Mouse (Mus musculus) CH12.LX (cell line): ENCODE measurements at regions not wholly inside any gene's neighbourhood (a gene's known extent, or its start where the extent isn't known, plus 50 kb on each side); places are given as distances from the start of the nearest gene placed in this dataset.

Experiments
- DNase-seq: peaks from one replicate; pipeline ENCODE4 v3.0.0-alpha.2; 2013; ENCODE audit errors: extremely low read depth
- H3K27ac ChIP-seq: 2 replicates; pipeline ENCODE4 v1.5.1; 2012; ENCODE audit warnings: low read depth, mild to moderate bottlenecking, control low read depth, moderate library complexity; ENCODE audit not compliant: insufficient read depth
- H3K27me3 ChIP-seq: replicated peaks from 2 replicates; pipeline ENCODE3; 2012; ENCODE audit warnings: inconsistent platforms
- H3K36me3 ChIP-seq, 2 experiments: replicated peaks in 1 of 2; 2 replicates each; pipeline versions ENCODE3 to v1.6.1; 2012; ENCODE audit warnings: inconsistent platforms in 1 of 2, low read length in 1 of 2, mild to moderate bottlenecking in 1 of 2, mixed read lengths in 1 of 2, moderate library complexity in 1 of 2; ENCODE audit not compliant: control insufficient read depth in 1 of 2, insufficient read depth in 1 of 2
- H3K4me1 ChIP-seq, 2 experiments: 2 replicates each; pipeline ENCODE4 v1.6.1; 2012; ENCODE audit warnings: inconsistent platforms in 1 of 2, moderate library complexity in 1 of 2; ENCODE audit not compliant: insufficient read depth in 2 of 2, control insufficient read depth in 1 of 2
- H3K4me2 ChIP-seq: 2 replicates; pipeline ENCODE4 v1.6.1; 2012; ENCODE audit warnings: low read depth, mild to moderate bottlenecking, control low read depth; ENCODE audit not compliant: poor library complexity, insufficient read depth, severe bottlenecking
- H3K4me3 ChIP-seq, 3 experiments: fragments of 150-350 bp in 1 of 3; sonication (generic) in 1 of 3; replicated peaks in 1 of 3; 2 replicates each; pipeline versions ENCODE3 to v1.5.1; 2011 to 2012; ENCODE audit warnings: low read depth in 2 of 3, low read length in 2 of 3, mild to moderate bottlenecking in 2 of 3, moderate library complexity in 2 of 3, control low read depth in 1 of 3, improper control_type of control experiment in 1 of 3, inconsistent platforms in 1 of 3, mixed read lengths in 1 of 3; ENCODE audit not compliant: poor library complexity in 1 of 3
- H3K79me2 ChIP-seq: replicated peaks from 2 replicates; pipeline ENCODE4 v1.6.1; 2012; ENCODE audit warnings: mild to moderate bottlenecking, moderate library complexity; ENCODE audit not compliant: control insufficient read depth, poor library complexity, insufficient read depth, severe bottlenecking; ENCODE audit errors: extremely low read depth
- H3K9ac ChIP-seq: 2 replicates; pipeline ENCODE4 v1.6.1; 2012; ENCODE audit warnings: low read depth, mild to moderate bottlenecking, control low read depth, moderate library complexity; ENCODE audit not compliant: insufficient read depth
- H3K9me3 ChIP-seq: replicated peaks from 2 replicates; pipeline ENCODE3; 2012; ENCODE audit warnings: low read length, inconsistent platforms, mixed read lengths
- CHD1 ChIP-seq: IDR thresholded peaks from 2 replicates; pipeline ENCODE4 v1.6.1; 2012; ENCODE audit warnings: low read depth, low read length, improper control_type of control experiment, inconsistent platforms
- CHD2 ChIP-seq: IDR thresholded peaks from 2 replicates; pipeline ENCODE4 v1.6.1; 2011; ENCODE audit warnings: low read length, improper control_type of control experiment
- E2F4 ChIP-seq: IDR thresholded peaks from 2 replicates; pipeline ENCODE4 v1.6.1; 2011; ENCODE audit warnings: low read depth, low read length, improper control_type of control experiment; ENCODE audit not compliant: insufficient replicate concordance
- ELF1 ChIP-seq: IDR thresholded peaks from 2 replicates; pipeline ENCODE4 v1.6.1; 2014; ENCODE audit warnings: low read depth, mild to moderate bottlenecking, inconsistent platforms, low read length, improper control_type of control experiment
- EP300 ChIP-seq: IDR thresholded peaks from 2 replicates; pipeline ENCODE4 v1.6.1; 2011; ENCODE audit warnings: low read length, improper control_type of control experiment
- ETS1 ChIP-seq: conservative IDR thresholded peaks from 2 replicates; pipeline ENCODE4 v1.6.1; 2012; ENCODE audit warnings: low read depth, mild to moderate bottlenecking, inconsistent platforms, low read length, improper control_type of control experiment, moderate library complexity
- JUN ChIP-seq: IDR thresholded peaks from 2 replicates; pipeline ENCODE4 v1.6.1; 2011; ENCODE audit warnings: low read depth, mild to moderate bottlenecking, low read length, improper control_type of control experiment, moderate library complexity; ENCODE audit not compliant: insufficient read depth
- JUND ChIP-seq: conservative IDR thresholded peaks from 2 replicates; pipeline ENCODE4 v1.6.1; 2011; ENCODE audit warnings: low read depth, low read length, improper control_type of control experiment
- MEF2A ChIP-seq: IDR thresholded peaks from 2 replicates; pipeline ENCODE4 v1.6.1; 2014; ENCODE audit warnings: low read depth, mild to moderate bottlenecking, inconsistent platforms, low read length, improper control_type of control experiment, borderline replicate concordance
- MYC ChIP-seq: IDR thresholded peaks from 2 replicates; pipeline ENCODE4 v1.6.1; 2011; ENCODE audit warnings: low read depth, mild to moderate bottlenecking, improper control_type of control experiment, low read length
- PAX5 ChIP-seq: IDR thresholded peaks from 2 replicates; pipeline ENCODE4 v1.6.1; 2012; ENCODE audit warnings: low read length, inconsistent platforms, mixed read lengths
- SMC3 ChIP-seq: IDR thresholded peaks from 2 replicates; pipeline ENCODE4 v1.6.1; 2011; ENCODE audit warnings: low read depth, low read length, improper control_type of control experiment
- UBTF ChIP-seq: IDR thresholded peaks from 2 replicates; pipeline ENCODE4 v1.6.1; 2012; ENCODE audit warnings: low read depth, mild to moderate bottlenecking, inconsistent platforms, low read length, improper control_type of control experiment, moderate library complexity
- ZNF384 ChIP-seq: IDR thresholded peaks from 2 replicates; pipeline ENCODE4 v1.6.1; 2012; ENCODE audit warnings: low read depth, low read length, improper control_type of control experiment, inconsistent platforms
- dilution Hi-C: fragments of 300-500 bp; cut with MboI; formaldehyde crosslinking; loops from 2 replicates; pipeline ENCODE4 v1.14.3; 2020; ENCODE audit warnings: low sequenced_read_pairs; ENCODE audit not compliant: extremely low pct_unique_long_range_greater_than_20kb, extremely low pct_ligation_motif_present
- in situ Hi-C: fragments of 300-500 bp; cut with MboI; formaldehyde crosslinking; loops from 3 replicates; pipeline ENCODE4 v1.14.3; 2019; ENCODE audit warnings: low sequenced_read_pairs, low pct_ligation_motif_present, low pct_unique_long_range_greater_than_20kb, mixed read lengths

- dilution Hi-C loops (no loop called here), in situ Hi-C loops (no loop called here)
- TF ChIP-seq CHD1 (no peak), JUND (no peak), UBTF (no peak), JUN (no peak), E2F4 (no peak), ETS1 (no peak), PAX5 (no peak), SMC3 (no peak), MEF2A (no peak), MYC (no peak), CHD2 (no peak), EP300 (no peak), ZNF384 (no peak), ELF1 (no peak)
- H3K9me3 ChIP-seq, result peaks cover 80% of the 10 kb centered on the region
- no peaks in the 10 kb centered on the region for H3K36me3 ChIP-seq
- no peaks in the 10 kb centered on the region for H3K4me1 ChIP-seq
- H3K9ac ChIP-seq, result no peak overlapping the region
- no peaks in the 10 kb centered on the region for H3K79me2 ChIP-seq
- no peak for DNase-seq
- H3K4me3 ChIP-seq, result no peak overlapping the region
- H3K4me2 ChIP-seq, result no peak overlapping the region
- no peaks in the 10 kb centered on the region for H3K27me3 ChIP-seq
- no peak overlapping the region for H3K27ac ChIP-seq
Measured at GRCm38 (mm10) chr1:168483651-168484050, 51.6 kb upstream of the Pbx1 start.
